Mouse (Mus musculus): ENCODE data around the gene Pla2g4a. TPM values are rescaled to one million over a fixed set of nuclear protein-coding genes. Genes with fewer than 3 reads are reported as not detected.

The Pla2g4a gene
- total RNA-seq (2015) (31.8 and 32.3 TPM in 2 replicates), total RNA-seq (2017) (69.2 and 86.6 TPM in 2 replicates)

DNA sequence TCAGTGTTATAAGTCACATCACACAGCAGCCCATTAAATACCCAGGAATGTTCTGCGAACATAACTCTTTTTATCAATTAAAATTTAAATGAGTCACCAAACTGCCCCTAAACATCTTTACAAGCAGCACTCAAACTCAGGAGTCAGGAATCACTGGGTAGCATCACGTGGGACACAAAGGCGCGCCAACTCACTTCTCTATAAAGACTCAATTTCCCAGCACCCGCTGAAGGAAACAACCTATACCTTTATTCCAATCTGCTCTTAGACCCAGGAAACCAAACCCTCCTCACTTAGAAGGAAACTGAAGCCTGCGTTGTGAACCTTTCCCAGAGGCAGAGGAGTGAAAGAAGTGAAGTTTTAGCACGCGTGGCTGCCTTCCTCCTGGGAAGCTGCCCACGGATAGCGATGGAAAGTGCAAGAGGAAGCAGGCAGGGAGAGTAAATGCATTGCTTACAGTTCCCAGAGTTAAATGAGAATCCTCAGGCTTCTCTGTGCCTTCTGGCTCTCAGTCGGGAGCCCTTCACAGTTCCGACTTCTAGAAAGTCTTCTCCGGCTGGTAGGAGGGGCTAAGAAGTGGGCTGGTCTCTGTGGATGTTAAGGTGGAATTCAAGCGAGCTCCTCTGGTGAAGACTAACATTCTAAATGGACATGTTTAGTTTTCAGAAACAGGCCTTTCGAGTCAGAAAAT lies at the start of gene Pla2g4a:
Gene Pla2g4a (minus strand): TSS at position 557 of the 691 bp plus-strand sequence.
- peak; percentile 79 for ATAC-seq (ENCODE audit: poor library complexity, severe bottlenecking)

GRCm38 (mm10) chr1:150010629-150010979 lies 49.5 kb upstream of the Pla2g4a start:
- no peak for ATAC-seq (ENCODE audit: poor library complexity, severe bottlenecking)

- no peak for ATAC-seq (ENCODE audit: poor library complexity, severe bottlenecking)
Measured at GRCm38 (mm10) chr1:150009968-150010628, 49.0 kb upstream of the Pla2g4a start.

DNA sequence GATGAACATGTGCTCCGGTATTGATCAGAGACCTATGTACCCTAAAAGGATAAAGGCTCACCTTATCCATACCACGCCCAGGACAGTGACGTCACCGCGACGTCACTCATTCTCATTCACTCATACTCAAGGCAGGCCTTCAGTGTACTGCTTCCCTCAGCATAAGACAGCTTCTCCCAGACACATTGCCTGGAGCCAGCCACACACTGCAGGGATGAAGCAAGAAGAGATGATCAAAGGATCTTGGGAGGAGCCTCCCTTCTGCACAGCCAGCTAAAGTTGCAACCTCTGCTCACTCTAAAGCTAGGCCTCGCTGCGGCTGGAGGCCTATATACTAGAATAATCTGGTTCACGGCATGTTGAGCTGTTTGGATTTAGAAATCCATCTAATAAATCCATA lies 48.0 kb upstream of the Pla2g4a start:
- no peak for ATAC-seq (ENCODE audit: poor library complexity, severe bottlenecking)

- no peak for ATAC-seq (ENCODE audit: poor library complexity, severe bottlenecking)
Measured at GRCm38 (mm10) chr1:149975626-149976025, 14.5 kb upstream of the Pla2g4a start.

DNA sequence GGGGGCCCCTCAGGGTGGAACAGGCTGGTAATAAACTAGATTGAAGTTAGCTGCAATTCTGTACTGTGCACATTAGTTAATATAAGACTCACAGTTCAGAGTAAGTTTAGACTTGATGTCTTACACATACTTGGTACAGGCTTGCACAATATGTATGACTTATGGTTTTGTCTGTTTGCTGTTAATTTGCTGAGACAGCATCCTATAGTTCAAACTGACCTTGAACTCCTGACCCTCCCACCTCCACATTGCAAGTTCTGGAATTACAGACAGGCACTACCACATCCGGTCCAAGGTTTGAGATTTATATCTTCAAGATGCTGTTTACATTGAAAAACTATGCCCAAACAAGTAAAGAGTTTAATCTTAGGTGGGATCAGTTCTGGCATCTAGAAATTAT lies 4.7 kb upstream of the Pla2g4a start:
- ATAC-seq (ENCODE audit: poor library complexity, severe bottlenecking): no peak

GRCm38 (mm10) chr1:149961425-149962303 lies 574 bp upstream of the Pla2g4a start:
- peak; percentile 58 for ATAC-seq (ENCODE audit: poor library complexity, severe bottlenecking)

DNA sequence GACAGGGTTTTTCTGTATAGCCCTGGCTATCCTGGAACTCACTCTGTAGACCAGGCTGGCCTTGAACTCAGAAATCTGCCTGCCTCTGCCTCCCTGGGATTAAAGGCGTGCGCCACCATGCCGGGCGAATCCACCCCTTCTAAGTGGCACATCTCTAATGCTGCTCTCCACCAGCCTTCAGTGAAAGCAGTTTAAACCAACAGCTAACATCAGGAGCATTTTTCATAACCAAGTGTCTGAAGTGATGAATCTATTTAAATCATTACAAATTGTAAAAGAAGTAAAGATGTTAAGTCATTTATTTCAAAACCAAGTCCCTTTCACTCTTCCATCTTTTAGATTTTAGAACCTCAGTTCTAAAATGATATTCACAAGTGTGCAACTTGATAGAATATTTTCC lies 839 bp downstream of the Pla2g4a start:
- ATAC-seq (ENCODE audit: poor library complexity, severe bottlenecking): no peak

GRCm38 (mm10) chr1:149959069-149959468 lies 2.0 kb downstream of the Pla2g4a start:
- ATAC-seq (ENCODE audit: poor library complexity, severe bottlenecking): no peak

DNA sequence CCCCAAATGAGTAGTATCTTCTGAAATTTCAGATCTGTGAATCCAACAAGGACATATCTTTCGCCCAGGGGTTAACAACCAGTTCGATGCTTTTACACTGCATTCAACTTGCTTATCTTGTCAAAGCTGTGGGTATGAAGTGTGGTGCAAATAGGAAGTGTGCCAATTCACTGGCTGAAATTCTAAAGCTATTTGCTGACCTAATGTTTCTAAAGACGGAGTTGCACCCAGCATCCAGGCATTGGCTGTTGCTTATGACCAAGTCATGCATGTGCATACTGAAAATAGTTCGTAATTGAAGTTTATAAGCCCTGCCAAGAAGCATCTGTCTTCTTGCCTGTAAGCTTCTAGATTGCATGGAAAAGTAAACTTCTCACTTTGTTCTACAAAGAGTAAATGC lies 5.6 kb downstream of the Pla2g4a start:
- ATAC-seq (ENCODE audit: poor library complexity, severe bottlenecking): peak; percentile 78

DNA sequence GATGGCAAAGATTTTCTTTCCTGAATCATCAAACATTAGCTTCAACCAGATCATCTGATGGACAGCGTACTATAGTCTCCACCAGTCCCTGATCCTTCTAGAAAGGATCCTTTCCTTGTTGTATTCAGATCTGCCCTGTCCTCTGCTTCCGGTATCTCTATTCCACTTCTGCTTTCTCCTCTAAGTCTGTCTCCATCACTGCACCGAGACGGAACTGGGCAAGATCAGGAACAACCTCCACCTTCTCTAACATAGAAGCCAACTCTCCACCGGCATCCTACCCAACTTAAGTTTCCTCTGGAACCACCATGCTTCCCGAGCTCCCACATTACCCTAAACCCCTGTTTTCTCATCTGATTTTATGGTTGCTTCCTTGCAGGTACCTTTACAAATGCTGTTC lies 7.1 kb downstream of the Pla2g4a start:
- ATAC-seq (ENCODE audit: poor library complexity, severe bottlenecking): peak; percentile 90

DNA sequence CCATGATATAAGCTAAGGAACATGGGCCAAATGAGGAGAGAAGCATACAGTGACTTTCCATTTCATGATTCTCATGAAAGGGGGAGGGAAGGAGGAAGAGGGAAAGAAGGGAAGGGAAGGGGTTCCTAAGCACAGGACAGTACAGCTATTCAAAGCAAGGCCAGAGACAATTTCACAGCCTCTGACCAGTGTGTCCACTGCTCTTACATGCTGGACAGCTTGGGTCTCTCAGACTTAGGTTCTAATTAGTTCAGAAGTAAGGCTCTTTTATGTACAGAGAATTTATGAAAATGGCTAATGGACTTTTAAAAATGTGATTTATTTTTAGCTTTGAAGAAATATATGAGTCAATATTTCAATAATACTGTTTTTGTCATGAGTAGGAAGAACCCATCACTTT lies 9.0 kb downstream of the Pla2g4a start:
- no peak for ATAC-seq (ENCODE audit: poor library complexity, severe bottlenecking)

- no peak for ATAC-seq (ENCODE audit: poor library complexity, severe bottlenecking)
Measured at GRCm38 (mm10) chr1:149950656-149951055, 10.4 kb downstream of the Pla2g4a start.

- no peak for ATAC-seq (ENCODE audit: poor library complexity, severe bottlenecking)
Measured at GRCm38 (mm10) chr1:149950254-149950653, 10.8 kb downstream of the Pla2g4a start.

DNA sequence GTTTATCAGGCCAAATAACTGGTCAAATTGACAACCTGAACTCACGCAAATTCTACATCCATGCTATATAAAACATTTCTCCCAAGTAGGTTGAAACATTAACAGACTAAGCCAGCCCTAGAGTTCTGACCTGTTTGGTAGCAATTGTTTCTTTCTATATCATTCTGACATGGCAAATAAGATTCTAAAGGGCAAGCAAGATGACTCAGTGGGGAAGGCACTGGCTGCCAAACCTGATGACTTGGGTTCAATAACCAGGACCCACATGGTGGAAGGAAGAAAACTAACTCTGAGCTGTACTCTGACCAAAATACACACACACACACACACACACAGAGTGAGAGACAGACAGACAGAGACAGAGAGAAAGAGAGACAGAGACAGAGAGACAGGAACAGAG lies 11.8 kb downstream of the Pla2g4a start:
- ATAC-seq (ENCODE audit: poor library complexity, severe bottlenecking): no peak

DNA sequence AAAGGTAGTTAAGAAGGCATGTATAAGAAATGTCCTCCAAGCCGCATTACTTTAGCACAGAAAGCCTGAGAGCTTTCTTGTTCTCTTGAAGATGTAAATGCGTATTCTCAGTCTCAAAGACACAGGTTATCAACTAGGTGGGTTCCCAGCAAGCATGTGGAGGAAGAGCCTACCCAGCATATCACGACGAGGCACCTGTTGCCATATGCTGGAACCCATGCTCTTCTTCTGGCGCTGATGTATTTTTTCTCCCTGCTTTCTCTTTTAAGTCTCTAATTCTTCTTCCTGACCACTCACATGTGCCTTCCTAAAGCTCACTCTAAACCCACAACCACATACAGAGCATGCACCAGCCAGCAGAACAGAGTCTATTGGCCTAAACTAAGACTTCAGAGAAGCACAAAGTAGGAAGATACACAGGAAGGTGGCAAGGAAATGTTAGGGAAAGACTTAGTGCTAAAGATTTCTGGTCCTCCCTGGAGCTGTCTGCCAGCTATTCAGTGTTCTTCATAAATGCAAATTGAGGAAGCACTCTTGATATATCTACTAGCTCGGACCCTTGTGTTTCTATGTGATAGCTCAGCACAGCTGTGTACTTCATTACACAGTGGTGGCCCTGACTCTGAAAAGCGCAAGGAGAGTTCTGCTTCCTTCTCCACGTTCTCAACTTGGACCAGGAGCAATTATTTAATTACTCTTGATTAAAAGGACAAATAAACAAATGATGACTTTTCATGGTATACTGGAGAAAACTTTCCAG lies 12.8 kb downstream of the Pla2g4a start:
- no peak for ATAC-seq (ENCODE audit: poor library complexity, severe bottlenecking)

DNA sequence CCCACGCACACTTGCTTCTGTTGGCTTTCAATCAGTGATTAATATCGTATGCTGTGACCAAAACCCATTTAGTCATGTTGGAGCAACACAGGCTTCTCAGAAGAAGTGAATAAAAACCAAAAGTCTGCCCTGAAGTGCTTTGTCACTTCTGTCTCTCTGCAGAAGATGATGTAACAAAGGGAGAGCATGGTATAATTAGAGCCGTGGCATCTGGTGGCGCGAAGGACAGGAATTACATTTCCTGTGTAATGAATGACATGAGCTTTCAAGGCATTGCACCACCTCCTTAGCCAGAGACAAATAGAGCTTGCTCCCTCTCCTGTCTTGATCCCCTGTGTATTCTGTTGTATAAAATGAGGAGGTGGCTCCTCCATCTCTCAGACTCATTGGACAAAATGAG lies 14.1 kb downstream of the Pla2g4a start:
- ATAC-seq (ENCODE audit: poor library complexity, severe bottlenecking): peak; percentile 89

DNA sequence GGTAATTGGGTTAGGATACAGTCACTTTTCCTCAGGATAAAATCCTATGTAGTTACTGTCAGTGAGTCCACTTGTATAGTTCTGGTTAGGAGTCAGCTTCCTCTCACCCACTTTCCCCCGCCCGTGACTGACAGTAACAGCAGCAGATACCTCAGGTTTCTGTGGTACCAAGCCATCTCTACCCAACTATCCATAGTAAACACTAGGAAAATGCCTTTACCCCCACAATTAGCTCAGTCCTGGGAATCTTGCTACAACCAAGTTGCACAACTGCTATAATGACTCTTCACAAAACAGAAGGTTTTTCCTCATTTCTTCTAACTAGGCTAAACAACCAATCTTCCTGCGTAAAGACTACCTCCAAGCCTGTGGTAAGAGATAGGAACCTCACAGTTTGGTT lies 14.7 kb downstream of the Pla2g4a start:
- ATAC-seq (ENCODE audit: poor library complexity, severe bottlenecking): peak; percentile 43

- no peak for ATAC-seq (ENCODE audit: poor library complexity, severe bottlenecking)
Measured at GRCm38 (mm10) chr1:149943611-149944010, 17.5 kb downstream of the Pla2g4a start.

DNA sequence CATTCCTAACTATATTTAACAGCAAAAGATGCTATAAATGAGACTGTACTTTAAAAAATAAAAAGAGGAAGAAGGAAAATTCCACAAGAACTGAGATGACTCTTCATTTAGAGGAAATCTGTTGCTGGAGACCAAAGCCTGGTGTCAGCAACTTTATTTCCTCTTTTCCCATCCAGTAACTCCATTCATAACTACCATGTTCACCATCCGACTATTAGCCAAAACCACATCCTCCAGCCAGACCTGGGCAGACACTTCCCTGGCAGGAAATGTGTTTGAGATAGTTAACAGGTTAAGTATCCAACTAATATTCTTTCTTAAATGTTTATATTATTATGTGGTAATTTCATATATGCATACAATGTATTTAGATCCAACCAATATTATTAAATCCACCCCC lies 20.8 kb downstream of the Pla2g4a start:
- peak; percentile 92 for ATAC-seq (ENCODE audit: poor library complexity, severe bottlenecking)
